Mouse (Mus musculus) liver, embryonic 15.5 days (tissue): Measurements from ENCODE around the gene Tmem126a. TPM values are rescaled to one million over a fixed set of nuclear protein-coding genes. Genes with fewer than 3 reads are reported as not detected.

ENCODE experiments used
- ATAC-seq: fragments of 200-750 bp; cut with Nextera tagmentation; 2 replicates; pipeline ENCODE4 v1.8.0; 2017; ENCODE audit warnings: moderate number of reproducible peaks, mild to moderate bottlenecking, moderate library complexity; ENCODE audit not compliant: insufficient read depth
- H3K27ac ChIP-seq: fragments of 300-500 bp; sonication (generic); replicated peaks from 2 replicates; pipeline ENCODE4 v1.5.1; 2015; ENCODE audit warnings: mild to moderate bottlenecking, inconsistent platforms
- H3K27me3 ChIP-seq: fragments of 300-500 bp; sonication (generic); 2 replicates; pipeline ENCODE4 v1.6.1; 2015; ENCODE audit warnings: mild to moderate bottlenecking, inconsistent platforms
- H3K36me3 ChIP-seq: fragments of 300-500 bp; sonication (generic); replicated peaks from 2 replicates; pipeline ENCODE4 v1.6.1; 2015; ENCODE audit warnings: moderate library complexity, mild to moderate bottlenecking, inconsistent platforms
- H3K4me1 ChIP-seq: fragments of 300-500 bp; sonication (generic); replicated peaks from 2 replicates; pipeline ENCODE4 v1.6.1; 2015; ENCODE audit warnings: inconsistent platforms
- H3K4me2 ChIP-seq: fragments of 300-500 bp; sonication (generic); 2 replicates; pipeline ENCODE4 v1.6.1; 2015; ENCODE audit warnings: moderate library complexity, mild to moderate bottlenecking, inconsistent platforms
- H3K4me3 ChIP-seq: fragments of 300-500 bp; sonication (generic); replicated peaks from 2 replicates; pipeline ENCODE4 v1.5.1; 2015; ENCODE audit warnings: mild to moderate bottlenecking, inconsistent platforms
- H3K9ac ChIP-seq: fragments of 300-500 bp; sonication (generic); 2 replicates; pipeline ENCODE4 v1.6.1; 2015; ENCODE audit warnings: moderate library complexity, mild to moderate bottlenecking, inconsistent platforms
- H3K9me3 ChIP-seq: fragments of 300-500 bp; sonication (generic); replicated peaks from 2 replicates; pipeline ENCODE4 v1.6.1; 2016; ENCODE audit warnings: inconsistent platforms
- WGBS: fragments of 180-500 bp; shearing (Covaris S2); methylation state at CpG from one replicate; pipeline ENCODE4 v1.1.7; 2015; ENCODE audit warnings: mixed read lengths; ENCODE audit not compliant: insufficient replicate concordance; 5-methylcytosine and 5-hydroxymethylcytosine counted together
- polyA plus RNA-seq: library from polyadenylated mRNA; unstranded; fragments of >200 nt; fragmentation: Nextera tagmentation; extraction: Ambion mirVana; gene quantifications from 2 replicates; pipeline ENCODE4 v1.2.1, GENCODE M21; 2015

Tmem126a gene
- polyA plus RNA-seq, 1 experiment from 2014 or later: 43.4 TPM

GRCm38 (mm10) chr7:90444206-90444605 lies 12.8 kb downstream of the Tmem126a start:
- Histone ChIP-seq H3K27ac (peak overlapping the region; percentile 96), H3K9ac (peak overlapping the region; percentile 99), H3K27me3 (no peaks in the 10 kb centered on the region), H3K9me3 (no peaks in the 10 kb centered on the region), H3K4me1 (peaks cover 8% of the 10 kb centered on the region), H3K36me3 (peaks cover 9% of the 10 kb centered on the region), H3K4me2 (peak overlapping the region; percentile 84), H3K4me3 (peak overlapping the region; percentile 99)
- no peak for ATAC-seq
- WGBS: 1% methylated on average over 6 of the region's 6 CpGs

DNA sequence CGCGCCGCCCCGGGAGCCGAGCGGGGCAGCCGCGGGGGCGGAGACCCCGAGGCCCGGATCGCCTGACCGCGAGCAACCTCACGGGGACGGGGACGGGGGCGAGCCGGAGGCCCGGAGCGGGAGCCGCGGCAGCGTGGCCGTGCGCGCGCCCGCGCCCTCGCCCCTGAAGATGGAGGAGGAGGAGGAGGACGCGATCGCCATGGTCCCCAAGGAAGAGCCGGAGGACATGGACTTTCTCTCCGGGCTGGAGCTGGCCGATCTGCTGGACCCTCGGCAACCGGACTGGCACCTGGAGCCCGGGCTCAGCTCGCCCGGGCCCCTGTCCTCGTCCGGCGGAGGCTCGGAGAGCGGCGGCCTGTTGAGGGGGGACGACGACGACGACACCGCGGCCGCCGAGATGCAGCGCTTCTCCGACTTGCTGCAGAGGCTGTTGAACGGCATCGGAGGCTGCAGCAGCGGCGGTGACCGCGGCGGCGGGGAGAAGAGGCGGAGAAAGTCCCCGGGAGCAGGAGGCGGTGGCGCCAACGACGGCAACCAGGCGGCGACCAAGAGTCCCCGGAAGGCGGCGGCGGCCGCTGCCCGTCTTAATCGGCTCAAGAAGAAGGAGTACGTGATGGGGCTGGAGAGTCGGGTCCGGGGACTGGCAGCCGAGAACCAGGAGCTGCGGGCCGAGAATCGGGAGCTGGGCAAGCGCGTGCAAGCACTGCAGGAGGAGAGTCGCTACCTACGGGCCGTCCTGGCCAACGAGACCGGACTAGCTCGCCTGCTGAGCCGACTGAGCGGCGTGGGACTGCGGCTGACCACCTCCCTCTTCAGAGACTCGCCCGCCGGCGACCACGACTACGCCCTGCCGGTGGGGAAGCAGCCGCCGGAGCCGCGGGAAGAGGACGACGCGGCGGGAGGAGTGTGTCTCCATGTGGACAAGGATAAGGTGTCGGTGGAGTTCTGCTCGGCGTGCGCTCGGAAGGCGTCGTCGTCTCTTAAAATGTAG lies 13.6 kb downstream of the Tmem126a start:
- ATAC-seq: peak; percentile 71
- Histone ChIP-seq H3K27me3 (no peaks in the 10 kb centered on the region), H3K4me1 (peaks cover 8% of the 10 kb centered on the region), H3K36me3 (peaks cover 6% of the 10 kb centered on the region; the same call in 1 of the 2 replicates), H3K9ac (peak overlapping the region; percentile 99), H3K4me2 (peak overlapping the region; percentile 84), H3K27ac (peak overlapping the region; percentile 96), H3K4me3 (peak overlapping the region; percentile 99), H3K9me3 (no peaks in the 10 kb centered on the region)
- WGBS: under 1% methylated on average over 121 of the region's 123 CpGs

- peak; percentile 89 for ATAC-seq
- under 1% methylated on average over 54 of the region's 54 CpGs for WGBS
- Histone ChIP-seq H3K4me2 (peak within 1 kb of the TSS; percentile 84), H3K36me3 (peaks cover 3% of the 10 kb centered on the region; the same call in 1 of the 2 replicates), H3K4me3 (peak within 1 kb of the TSS; percentile 99), H3K9ac (peak within 1 kb of the TSS; percentile 99), H3K4me1 (peaks cover 8% of the 10 kb centered on the region), H3K27ac (peak within 1 kb of the TSS; percentile 96), H3K27me3 (no peaks in the 10 kb centered on the region), H3K9me3 (no peaks in the 10 kb centered on the region)
Observed at GRCm38 (mm10) chr7:90442518-90443080, 14.4 kb downstream of the Tmem126a start, which contains the start of gene Crebzf. Crebzf (plus strand) TSS chr7:90442729.

DNA sequence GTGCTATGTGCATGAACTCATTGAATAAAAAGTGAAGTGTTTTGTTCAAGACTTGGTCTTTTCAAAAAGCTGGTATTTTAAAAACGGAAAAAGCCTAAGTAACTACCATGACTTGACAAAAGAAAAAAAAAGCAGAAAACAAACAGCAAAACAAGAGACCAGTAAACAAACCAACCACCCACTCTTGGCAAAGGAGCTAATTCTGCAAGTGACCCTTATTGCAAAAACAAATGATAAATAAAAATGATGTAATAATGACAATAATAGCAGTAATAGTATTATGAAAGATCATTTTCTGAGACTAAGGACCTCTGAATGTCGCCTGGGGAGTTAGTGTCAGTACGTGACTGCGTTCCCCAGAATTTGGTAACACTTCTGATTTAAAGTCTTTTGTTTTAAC lies 15.0 kb downstream of the Tmem126a start:
- Histone ChIP-seq H3K4me1 (peaks cover 8% of the 10 kb centered on the region), H3K4me2 (peak overlapping the region; percentile 84), H3K9me3 (no peaks in the 10 kb centered on the region), H3K9ac (peak overlapping the region; percentile 63; the same call in 1 of the 2 replicates), H3K4me3 (peak overlapping the region; percentile 99), H3K27ac (peak overlapping the region; percentile 70; the same call in 1 of the 2 replicates), H3K27me3 (no peaks in the 10 kb centered on the region), H3K36me3 (no peaks in the 10 kb centered on the region)
- WGBS: 10% methylated on average over 4 of the region's 4 CpGs
- no peak for ATAC-seq

DNA sequence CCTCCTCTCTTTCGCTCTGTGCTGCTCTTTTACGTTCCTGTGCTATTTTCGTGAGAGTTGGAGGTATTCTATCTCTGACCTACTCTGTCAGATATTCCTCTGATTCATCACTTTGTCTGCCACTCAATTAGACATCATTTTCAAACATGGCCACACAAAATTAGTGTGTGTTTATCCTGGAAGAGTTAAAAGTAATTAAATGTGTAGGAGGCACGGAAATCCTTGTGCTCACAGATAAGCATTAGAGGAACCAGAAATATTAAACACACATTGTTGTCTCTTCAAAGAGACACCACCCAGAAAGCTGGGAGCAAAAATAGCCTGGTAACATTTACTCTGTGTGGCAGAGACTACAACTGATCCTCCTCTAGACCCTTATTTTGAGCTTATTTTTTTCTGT lies 17.0 kb downstream of the Tmem126a start:
- Histone ChIP-seq H3K27me3 (no peaks in the 10 kb centered on the region), H3K4me2 (no peak overlapping the region), H3K27ac (no peak overlapping the region), H3K36me3 (no peaks in the 10 kb centered on the region), H3K9ac (no peak overlapping the region), H3K4me3 (no peak overlapping the region), H3K4me1 (0 out of 2 replicates have a peak, but pooled peaks cover 3% of the 10 kb centered on the region), H3K9me3 (no peaks in the 10 kb centered on the region)
- ATAC-seq: no peak
- WGBS: 80% methylated on average over 4 of the region's 4 CpGs

DNA sequence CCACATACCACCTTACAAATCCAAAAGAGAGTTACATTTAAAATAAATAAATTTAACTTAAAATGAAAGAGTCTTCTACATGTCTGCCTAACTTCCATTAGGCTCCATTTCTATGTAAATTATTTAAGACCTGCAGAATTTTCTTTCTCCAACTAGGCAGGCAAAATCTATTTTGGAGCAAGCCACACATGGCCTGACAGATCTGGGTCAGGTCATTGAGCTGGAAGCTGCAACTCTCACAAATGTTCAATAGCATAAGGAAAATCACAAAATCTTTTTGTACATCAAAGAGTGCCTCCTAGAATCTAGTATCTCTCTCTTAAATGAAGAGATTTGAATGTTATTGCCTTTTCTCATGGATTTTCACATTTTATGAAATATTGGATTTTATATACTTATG lies 24.8 kb downstream of the Tmem126a start:
- Histone ChIP-seq H3K27me3 (0 out of 2 replicates have a peak, but pooled peaks cover 2% of the 10 kb centered on the region), H3K36me3 (no peaks in the 10 kb centered on the region), H3K9ac (no peak overlapping the region), H3K4me1 (no peaks in the 10 kb centered on the region), H3K27ac (no peak overlapping the region), H3K4me2 (no peak overlapping the region), H3K4me3 (no peak overlapping the region), H3K9me3 (no peaks in the 10 kb centered on the region)
- ATAC-seq: no peak

DNA sequence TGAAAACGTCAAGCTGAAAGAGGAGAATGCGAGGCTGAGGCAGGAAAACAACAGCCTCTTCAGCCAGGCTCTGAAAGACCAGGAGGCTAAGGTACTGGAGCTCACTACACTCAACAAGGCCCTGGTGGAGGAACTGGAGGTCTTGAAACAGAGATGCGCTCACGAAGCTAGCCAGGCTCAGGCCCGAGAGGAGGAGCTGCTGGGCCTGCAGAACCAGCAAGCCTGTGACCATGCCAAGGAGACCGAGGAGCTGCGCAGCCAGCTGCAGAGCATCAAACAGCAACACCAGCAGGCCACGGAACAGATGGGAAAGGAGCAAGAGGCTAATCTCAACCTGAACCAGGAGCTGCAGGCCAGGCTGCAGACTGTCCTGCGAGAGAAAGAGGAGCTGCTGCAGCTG lies 30.0 kb downstream of the Tmem126a start:
- peaks cover 9% of the 10 kb centered on the region; the same call in 1 of the 2 replicates for H3K27me3 ChIP-seq
- H3K27ac ChIP-seq: no peak overlapping the region
- H3K4me3 ChIP-seq: no peak overlapping the region
- peak overlapping the region; percentile 55 for H3K4me2 ChIP-seq
- no peaks in the 10 kb centered on the region for H3K4me1 ChIP-seq
- no peak for ATAC-seq
- H3K9me3 ChIP-seq: no peaks in the 10 kb centered on the region
- no peaks in the 10 kb centered on the region for H3K36me3 ChIP-seq
- 65% methylated on average over 9 of the region's 9 CpGs for WGBS
- no peak overlapping the region for H3K9ac ChIP-seq

DNA sequence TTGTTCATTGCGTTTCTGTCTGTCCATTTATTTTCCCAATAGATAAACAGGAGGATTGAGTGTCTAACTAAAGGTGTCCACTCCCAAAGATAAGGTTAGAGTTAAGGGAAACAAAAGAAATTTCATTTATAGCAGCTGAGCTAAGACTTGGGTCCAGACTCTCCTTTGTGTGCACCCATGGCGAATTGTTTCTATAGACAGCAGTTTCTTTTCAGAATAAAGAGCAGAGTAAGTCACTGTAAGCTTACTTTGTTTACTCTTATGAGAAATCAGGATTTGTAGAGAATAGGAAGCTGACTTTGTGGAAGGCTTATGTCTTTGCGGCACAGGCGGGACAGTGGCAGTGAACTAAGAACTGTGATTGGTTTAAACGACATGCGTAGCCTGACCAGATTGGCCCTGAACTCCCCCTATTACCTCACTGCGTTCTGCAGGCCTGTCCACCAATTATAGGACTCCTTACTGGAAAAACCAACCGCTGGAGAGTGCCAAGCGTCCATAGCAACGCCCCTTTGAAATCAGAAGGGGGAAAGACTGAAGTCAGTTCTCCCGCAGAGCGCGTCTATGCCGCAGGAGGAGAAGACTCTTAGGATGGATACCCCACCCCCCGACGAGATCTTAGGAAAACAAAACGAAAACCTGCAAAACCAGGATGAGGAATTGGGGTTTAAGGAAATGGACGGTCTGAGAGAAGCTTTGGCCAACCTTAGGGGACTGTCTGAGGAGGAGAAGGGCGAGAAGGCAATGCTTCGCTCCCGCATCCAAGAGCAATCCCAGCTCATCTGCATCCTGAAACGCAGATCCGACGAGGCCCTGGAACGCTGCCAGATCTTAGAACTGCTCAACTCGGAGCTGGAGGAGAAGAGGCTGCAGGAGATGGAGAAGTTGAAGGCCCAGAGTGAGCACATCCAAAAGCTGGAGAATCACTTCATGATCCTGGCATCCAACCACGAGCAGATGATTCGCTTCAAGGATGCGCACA lies 30.7 kb downstream of the Tmem126a start, which contains the start of gene Ccdc89:
Gene Ccdc89, plus strand, starts transcription at position 558 of the 982 bp plus-strand sequence.
- H3K4me3 ChIP-seq: peak within 1 kb of the TSS; percentile 35
- H3K4me2 ChIP-seq: peak within 1 kb of the TSS; percentile 55
- 20% methylated on average over 29 of the region's 29 CpGs for WGBS
- no peaks in the 10 kb centered on the region for H3K9me3 ChIP-seq
- no peaks in the 10 kb centered on the region for H3K4me1 ChIP-seq
- H3K27ac ChIP-seq: no peak within 1 kb of the TSS
- ATAC-seq: peak; percentile 86
- H3K27me3 ChIP-seq: peaks cover 9% of the 10 kb centered on the region; the same call in 1 of the 2 replicates
- no peaks in the 10 kb centered on the region for H3K36me3 ChIP-seq
- no peak within 1 kb of the TSS for H3K9ac ChIP-seq

DNA sequence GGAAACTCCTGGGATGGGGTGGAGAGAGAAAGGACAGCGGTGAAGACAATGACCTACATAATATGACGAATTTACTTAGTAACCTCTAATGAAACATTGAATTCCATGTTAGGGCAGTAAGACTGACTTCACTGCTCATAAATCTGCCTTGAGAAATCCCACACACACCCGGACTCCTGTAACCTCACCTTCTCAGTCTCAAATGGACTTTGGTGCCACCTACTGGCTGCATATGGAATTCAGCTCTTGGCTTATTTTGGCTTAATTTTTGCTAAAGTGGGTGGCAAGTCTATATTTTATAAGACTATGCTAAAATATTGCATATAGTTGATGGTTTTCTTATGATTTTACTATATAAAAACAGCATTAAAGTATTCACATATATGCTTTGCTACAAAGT lies 47.1 kb downstream of the Tmem126a start:
- H3K27me3 ChIP-seq: no peaks in the 10 kb centered on the region
- H3K4me2 ChIP-seq: no peak overlapping the region
- H3K9me3 ChIP-seq: no peaks in the 10 kb centered on the region
- WGBS: 33% methylated on average over 3 of the region's 3 CpGs
- H3K4me1 ChIP-seq: no peaks in the 10 kb centered on the region
- ATAC-seq: no peak
- H3K4me3 ChIP-seq: no peak overlapping the region
- no peak overlapping the region for H3K9ac ChIP-seq
- no peaks in the 10 kb centered on the region for H3K36me3 ChIP-seq
- H3K27ac ChIP-seq: no peak overlapping the region
